Mouse (Mus musculus): ENCODE results near the gene Fam98a.

DNA sequence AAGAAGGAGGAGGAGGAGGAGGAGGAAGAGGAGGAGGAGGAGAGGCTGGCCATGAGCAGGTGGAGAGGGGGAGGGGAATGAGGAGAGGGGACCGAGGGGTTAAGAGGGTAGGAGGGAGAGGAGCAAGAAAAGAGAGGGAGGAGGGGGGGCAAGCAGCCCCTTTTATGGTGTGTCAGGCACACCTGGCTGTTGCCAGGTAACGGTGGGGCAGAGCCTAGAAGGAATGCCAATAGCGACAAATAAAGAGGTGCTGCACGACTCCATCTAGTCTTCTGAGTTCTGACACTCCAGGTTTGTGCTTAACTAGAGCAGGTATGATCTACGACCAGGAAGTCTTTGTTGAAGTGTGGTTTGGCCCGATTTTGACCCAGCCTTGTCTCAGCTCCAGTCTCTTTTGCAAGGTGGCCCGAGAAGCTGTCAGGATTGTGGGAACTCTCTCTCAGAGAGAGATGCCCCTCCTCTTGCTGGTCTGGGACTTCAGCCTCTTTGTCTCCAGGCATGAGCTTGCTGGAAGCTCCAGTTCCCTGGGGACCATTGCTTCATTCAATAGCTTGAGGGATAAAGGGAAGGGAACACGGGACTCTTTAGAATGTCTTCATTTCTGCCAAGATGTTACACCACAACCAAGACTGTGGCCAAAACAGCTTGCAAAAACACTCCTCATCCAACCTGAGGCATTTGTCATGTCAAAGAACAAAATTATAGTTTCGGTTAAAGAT lies 29.2 kb downstream of the Fam98a start:
- TF ChIP-seq CTCF (IDR thresholded peaks at IDR 0.05; ENCODE audit: control insufficient read depth, insufficient read depth, low read length) = no peak
- no peak for TF ChIP-seq POLR2A (IDR thresholded peaks at IDR 0.05; ENCODE audit: borderline replicate concordance, control insufficient read depth, low read depth, low read length)
